Mouse (Mus musculus) intestine, embryonic 16.5 days (tissue): ENCODE data around the gene Col23a1. TPM values are rescaled to one million over a fixed set of nuclear protein-coding genes. Genes with fewer than 3 reads are reported as not detected.
A peak's percentile ranks its signal among the peaks of the same experiment; 100 is the strongest.
"Not testable (repeated sequence)": the region's sequence is repeated elsewhere in the genome, so short reads cannot be mapped to it uniquely, and the experiment has no call there.

Experiments used
- ATAC-seq: fragments of 200-750 bp; cut with Nextera tagmentation; 2 replicates; pipeline ENCODE4 v1.8.0; 2017; ENCODE audit warnings: moderate TSS enrichment, moderate library complexity
- H3K27ac ChIP-seq: fragments of 300-500 bp; sonication (generic); 2 replicates; pipeline ENCODE4 v1.5.1; 2014; ENCODE audit warnings: mild to moderate bottlenecking, low read length
- H3K27me3 ChIP-seq: fragments of 300-500 bp; sonication (generic); replicated peaks from 2 replicates; pipeline ENCODE4 v1.6.1; 2014; ENCODE audit warnings: low read length, control low read depth, mixed read lengths; ENCODE audit not compliant: control insufficient read depth, insufficient read depth
- H3K36me3 ChIP-seq: fragments of 300-500 bp; sonication (generic); 2 replicates; pipeline ENCODE4 v1.6.1; 2014; ENCODE audit warnings: low read length, control low read depth; ENCODE audit not compliant: control insufficient read depth, insufficient read depth
- H3K4me1 ChIP-seq: fragments of 300-500 bp; sonication (generic); 2 replicates; pipeline ENCODE4 v1.6.1; 2014; ENCODE audit warnings: low read length, control low read depth, mixed read lengths; ENCODE audit not compliant: control insufficient read depth, insufficient read depth
- H3K4me2 ChIP-seq: fragments of 300-500 bp; sonication (generic); 2 replicates; pipeline ENCODE4 v1.6.1; 2014; ENCODE audit warnings: low read depth, low read length, control low read depth
- H3K4me3 ChIP-seq: fragments of 300-500 bp; sonication (generic); 2 replicates; pipeline ENCODE4 v1.5.1; 2014; ENCODE audit warnings: mild to moderate bottlenecking, low read length
- H3K9ac ChIP-seq: fragments of 300-500 bp; sonication (generic); 2 replicates; pipeline ENCODE4 v1.6.1; 2014; ENCODE audit warnings: low read depth, low read length
- H3K9me3 ChIP-seq: fragments of 300-500 bp; sonication (generic); 2 replicates; pipeline ENCODE4 v1.6.1; 2016; ENCODE audit warnings: low read length, control low read depth; ENCODE audit not compliant: control insufficient read depth
- WGBS: fragments of 180-500 bp; shearing (Covaris S2); extraction: QIAGEN DNeasy Blood & Tissue Kit; methylation state at CpG from one replicate; pipeline ENCODE4 v1.1.7; 2014; 5-methylcytosine and 5-hydroxymethylcytosine counted together
- polyA plus RNA-seq: library from polyadenylated mRNA; unstranded; fragments of >200 nt; fragmentation: Nextera tagmentation; extraction: Ambion mirVana; gene quantifications from 2 replicates; pipeline ENCODE4 v1.2.1, GENCODE M21; 2015

Gene Col23a1
- polyA plus RNA-seq, 1 experiment from 2014 or later = 5.4 TPM

- Histone ChIP-seq H3K9me3 (no peaks in the 10 kb centered on the region), H3K4me2 (no peak overlapping the region), H3K4me1 (0 out of 2 replicates have a peak, but pooled peaks cover 3% of the 10 kb centered on the region), H3K36me3 (peaks cover 22% of the 10 kb centered on the region; the same call in 1 of the 2 replicates), H3K9ac (no peak overlapping the region), H3K27me3 (no peaks in the 10 kb centered on the region), H3K27ac (no peak overlapping the region), H3K4me3 (no peak overlapping the region)
- ATAC-seq = no peak
- WGBS = 82% methylated on average over 1 of the region's 1 CpGs
Observed at GRCm38 (mm10) chr11:51595459-51596083, 305.9 kb downstream of the Col23a1 start.

GRCm38 (mm10) chr11:51597553-51597952 is 307.8 kb downstream of the Col23a1 start:
- H3K27me3 ChIP-seq = no peaks in the 10 kb centered on the region
- H3K27ac ChIP-seq = no peak overlapping the region
- H3K9me3 ChIP-seq = no peaks in the 10 kb centered on the region
- 82% methylated on average over 2 of the region's 2 CpGs for WGBS
- no peak overlapping the region for H3K9ac ChIP-seq
- H3K4me3 ChIP-seq = no peak overlapping the region
- no peak overlapping the region for H3K4me2 ChIP-seq
- H3K36me3 ChIP-seq = peaks cover 39% of the 10 kb centered on the region
- peaks cover 8% of the 10 kb centered on the region; the same call in 1 of the 2 replicates for H3K4me1 ChIP-seq
- no peak for ATAC-seq

DNA sequence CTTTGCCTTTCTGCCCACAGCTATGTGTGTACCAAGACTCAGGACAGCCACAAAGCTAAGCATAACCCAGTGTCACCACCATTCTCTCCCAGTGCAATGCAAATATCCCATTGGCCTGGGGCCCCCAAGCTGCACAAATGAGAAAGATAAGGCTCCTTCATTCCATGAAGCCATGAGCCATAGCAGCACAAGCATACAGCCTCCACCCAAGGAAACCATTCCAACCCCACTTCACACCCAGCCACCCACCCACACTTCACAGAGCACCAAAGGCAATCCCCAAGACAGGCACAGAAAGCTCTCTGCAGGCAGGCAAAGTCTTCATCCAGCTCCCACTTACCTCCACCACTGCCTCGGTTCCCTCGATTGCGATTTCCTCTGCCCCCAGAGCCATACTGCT is 312.5 kb downstream of the Col23a1 start:
- no peak for ATAC-seq

DNA sequence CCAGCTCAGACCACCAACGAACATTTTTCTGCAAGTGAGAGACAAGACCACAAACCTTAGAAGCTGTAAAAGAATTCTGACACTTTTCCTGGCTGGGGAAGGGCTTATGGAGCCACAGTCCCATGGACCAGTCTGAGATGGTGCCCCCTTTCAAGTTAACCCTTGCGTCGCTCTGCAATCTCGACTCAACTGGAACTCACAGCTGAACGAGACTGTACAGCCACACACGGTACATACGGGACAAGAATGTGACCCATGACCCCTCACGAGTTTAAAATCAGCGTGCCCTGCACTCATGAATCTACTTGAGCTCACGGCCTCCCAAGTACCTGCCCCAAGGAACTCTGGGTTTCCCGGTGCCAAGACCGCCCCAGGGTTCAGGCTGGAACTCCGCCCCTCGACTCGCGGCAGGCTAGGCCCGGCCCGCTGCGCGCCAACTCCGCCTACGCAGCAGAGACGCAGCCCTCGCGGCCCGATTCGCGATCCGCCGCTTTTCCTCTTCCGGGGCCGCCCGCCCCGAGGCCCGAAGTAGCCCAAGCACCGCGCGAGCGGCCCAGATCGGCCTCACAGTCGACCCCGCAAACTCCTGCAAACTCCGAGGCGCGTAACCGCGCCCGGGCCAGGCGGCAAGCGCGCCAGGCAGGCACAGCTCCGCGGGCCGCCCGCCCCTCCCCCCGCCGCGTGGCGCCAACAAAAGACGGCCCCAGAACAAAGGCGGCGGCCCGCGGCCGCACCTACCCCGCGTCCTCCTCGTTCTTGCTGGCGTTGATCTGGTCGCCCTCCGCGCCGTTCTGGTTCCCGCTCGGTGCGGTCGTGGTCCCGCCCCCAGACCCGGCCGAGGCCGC is 316.1 kb downstream of the Col23a1 start:
- peak; percentile 82 for ATAC-seq
- H3K4me3 ChIP-seq = peak overlapping the region; percentile 94
- H3K27me3 ChIP-seq = no peaks in the 10 kb centered on the region
- H3K36me3 ChIP-seq = peaks cover 30% of the 10 kb centered on the region
- peak overlapping the region; percentile 92 for H3K4me2 ChIP-seq
- H3K9ac ChIP-seq = peak overlapping the region; percentile 99
- H3K9me3 ChIP-seq = no peaks in the 10 kb centered on the region
- peaks cover 36% of the 10 kb centered on the region for H3K4me1 ChIP-seq
- H3K27ac ChIP-seq = peak overlapping the region; percentile 94
- under 1% methylated on average over 71 of the region's 81 CpGs for WGBS

More for the DNA sequence above, 312.5 kb downstream of the Col23a1 start:
- peak overlapping the region; percentile 6; the same call in 1 of the 2 replicates for H3K9ac ChIP-seq
- no peak overlapping the region for H3K4me2 ChIP-seq
- H3K27ac ChIP-seq = no peak overlapping the region
- 89% methylated on average over 3 of the region's 3 CpGs for WGBS
- no peaks in the 10 kb centered on the region for H3K27me3 ChIP-seq
- H3K4me1 ChIP-seq = peaks cover 29% of the 10 kb centered on the region
- no peaks in the 10 kb centered on the region for H3K9me3 ChIP-seq
- H3K4me3 ChIP-seq = no peak overlapping the region
- peaks cover 41% of the 10 kb centered on the region for H3K36me3 ChIP-seq

- Histone ChIP-seq H3K27ac (peak within 1 kb of the TSS; percentile 94), H3K27me3 (no peaks in the 10 kb centered on the region), H3K36me3 (peaks cover 23% of the 10 kb centered on the region), H3K4me1 (peaks cover 36% of the 10 kb centered on the region), H3K9ac (peak within 1 kb of the TSS; percentile 99), H3K9me3 (no peaks in the 10 kb centered on the region), H3K4me2 (peak within 1 kb of the TSS; percentile 92), H3K4me3 (peak within 1 kb of the TSS; percentile 94)
- under 1% methylated on average over 86 of the region's 91 CpGs for WGBS
- peak; percentile 90 for ATAC-seq
Observed at GRCm38 (mm10) chr11:51606447-51607095, 316.9 kb downstream of the Col23a1 start, which contains the start of gene Hnrnpab. Gene Hnrnpab (minus strand): TSS chr11:51606847.

DNA sequence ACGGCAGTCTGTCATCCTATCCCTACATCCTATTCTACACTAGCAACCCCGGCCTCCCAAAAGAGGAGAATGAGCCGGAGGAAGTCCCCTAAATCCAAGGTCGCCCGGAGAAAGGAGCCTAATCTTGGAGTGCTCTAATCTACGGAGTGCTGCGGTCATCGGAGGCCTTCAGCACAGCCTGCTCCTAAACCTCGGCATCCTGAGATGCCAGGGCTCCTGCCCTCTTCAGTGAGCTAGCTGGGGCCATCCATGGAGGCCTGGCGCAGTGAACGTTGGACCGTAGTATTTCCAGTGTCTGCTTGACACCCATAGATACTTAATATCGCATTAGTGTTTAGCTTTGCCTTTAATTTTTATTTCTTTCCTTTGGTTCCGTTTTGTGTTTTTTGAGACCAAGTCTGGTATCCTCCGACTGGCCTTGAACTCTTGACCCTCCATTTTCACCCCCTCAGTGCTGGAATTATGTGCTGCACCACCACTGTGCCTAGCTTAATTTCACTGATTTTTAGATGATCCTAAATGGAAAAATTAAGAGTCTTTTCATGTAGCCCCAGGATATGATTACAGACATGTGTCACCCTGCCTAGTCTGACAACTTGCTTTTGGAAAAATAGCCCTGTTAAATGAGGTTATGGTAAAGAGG is 317.5 kb downstream of the Col23a1 start:
- H3K4me2 ChIP-seq = peak overlapping the region; percentile 82
- H3K27me3 ChIP-seq = no peaks in the 10 kb centered on the region
- H3K9ac ChIP-seq = peak overlapping the region; percentile 77
- peak overlapping the region; percentile 88 for H3K27ac ChIP-seq
- H3K4me3 ChIP-seq = peak overlapping the region; percentile 94
- peak; percentile 57 for ATAC-seq
- peaks cover 16% of the 10 kb centered on the region for H3K36me3 ChIP-seq
- WGBS = 7% methylated on average over 15 of the region's 15 CpGs
- peaks cover 32% of the 10 kb centered on the region for H3K4me1 ChIP-seq
- no peaks in the 10 kb centered on the region for H3K9me3 ChIP-seq

DNA sequence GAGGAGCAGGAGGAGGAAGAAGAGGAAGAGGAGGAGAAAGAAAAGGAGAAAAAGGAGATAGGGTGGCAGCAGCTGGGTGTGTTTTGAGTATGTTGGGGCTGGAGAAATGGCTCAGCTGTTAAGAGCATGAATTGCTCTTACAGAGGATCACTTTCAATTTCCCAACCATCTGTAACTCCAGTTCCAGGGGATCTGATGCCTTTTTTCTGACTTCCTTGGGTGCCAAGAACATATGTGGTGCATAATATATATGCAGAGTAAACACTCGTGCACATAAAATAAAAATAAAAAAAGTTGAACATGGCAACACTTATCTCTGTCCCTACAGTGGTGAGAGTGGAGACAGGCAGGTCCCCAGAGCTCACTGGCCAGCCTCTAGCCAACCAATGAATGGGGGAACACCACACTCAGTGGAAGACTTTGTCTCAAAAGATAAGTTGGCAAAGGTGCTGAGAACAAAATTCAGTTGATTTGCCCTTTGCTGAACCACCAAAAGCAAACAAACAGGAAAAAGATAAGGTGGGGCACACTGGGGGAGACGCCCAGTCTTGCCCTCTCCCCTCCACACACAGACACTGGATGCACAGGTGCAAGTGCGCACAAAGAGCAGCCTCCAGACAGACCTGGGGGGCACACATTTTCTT is 319.7 kb downstream of the Col23a1 start:
- H3K4me2 ChIP-seq = no peak overlapping the region
- 65% methylated on average over 3 of the region's 3 CpGs for WGBS
- H3K4me1 ChIP-seq = peaks cover 20% of the 10 kb centered on the region
- peak overlapping the region; percentile 47; the same call in 1 of the 2 replicates for H3K27ac ChIP-seq
- H3K9ac ChIP-seq = no peak overlapping the region
- H3K36me3 ChIP-seq = peaks cover 5% of the 10 kb centered on the region
- no peaks in the 10 kb centered on the region for H3K27me3 ChIP-seq
- H3K9me3 ChIP-seq = no peaks in the 10 kb centered on the region
- ATAC-seq = no peak
- H3K4me3 ChIP-seq = no peak overlapping the region

DNA sequence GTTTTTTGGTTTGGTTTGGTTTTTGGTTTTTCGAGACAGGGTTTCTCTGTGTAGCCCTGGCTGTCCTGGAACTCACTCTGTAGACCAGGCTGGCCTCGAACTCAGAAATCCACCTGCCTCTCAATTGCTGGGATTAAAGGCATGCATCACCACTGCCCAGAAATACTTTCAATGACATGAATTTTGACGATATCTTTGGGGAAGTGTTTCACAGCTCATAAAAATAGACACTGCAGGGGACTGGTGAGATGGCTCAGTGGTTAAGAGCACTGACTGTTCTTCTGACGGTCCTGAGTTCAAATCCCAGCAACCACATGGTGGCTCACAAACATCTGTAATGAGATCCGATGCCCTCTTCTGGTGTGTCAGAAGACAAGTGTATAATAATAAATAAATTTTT is 320.2 kb downstream of the Col23a1 start:
- not testable (repeated sequence) for H3K36me3 ChIP-seq, H3K4me2 ChIP-seq, H3K27ac ChIP-seq, H3K9ac ChIP-seq, H3K9me3 ChIP-seq, ATAC-seq, H3K4me3 ChIP-seq, H3K27me3 ChIP-seq
- H3K4me1 ChIP-seq = peaks cover 20% of the 10 kb centered on the region
- 85% methylated on average over 5 of the region's 5 CpGs for WGBS
